Mouse (Mus musculus): Measurements from ENCODE around the gene Nupl1.

The Nupl1 gene

GRCm38 (mm10) chr14:60219886-60220285 lies 31.3 kb downstream of the Nupl1 start:
- DNase-seq = no peak

- no peak for DNase-seq
Measured at GRCm38 (mm10) chr14:60217616-60218015, 33.6 kb downstream of the Nupl1 start.

GRCm38 (mm10) chr14:60216125-60216524 lies 35.1 kb downstream of the Nupl1 start:
- DNase-seq = no peak

- DNase-seq = no peak
Measured at GRCm38 (mm10) chr14:60215000-60215399, 36.2 kb downstream of the Nupl1 start.

- DNase-seq = no peak
Measured at GRCm38 (mm10) chr14:60214040-60214439, 37.2 kb downstream of the Nupl1 start.

- DNase-seq = no peak
Measured at GRCm38 (mm10) chr14:60209166-60209565, 42.1 kb downstream of the Nupl1 start.

GRCm38 (mm10) chr14:60204993-60205392 lies 46.2 kb downstream of the Nupl1 start:
- no peak for DNase-seq

GRCm38 (mm10) chr14:60196884-60197283 lies 54.3 kb downstream of the Nupl1 start, which contains the start of gene Atp8a2:
Gene Atp8a2 (minus strand): TSS chr14:60197179.
- no peak for DNase-seq

- DNase-seq = no peak
Measured at GRCm38 (mm10) chr14:60195999-60196398, 55.2 kb downstream of the Nupl1 start.

GRCm38 (mm10) chr14:60194606-60195005 lies 56.6 kb downstream of the Nupl1 start:
- DNase-seq = no peak

- DNase-seq = no peak
Measured at GRCm38 (mm10) chr14:60189771-60190170, 61.5 kb downstream of the Nupl1 start.

- no peak for DNase-seq
Measured at GRCm38 (mm10) chr14:60188201-60188825, 62.9 kb downstream of the Nupl1 start.

GRCm38 (mm10) chr14:60181306-60181705 lies 69.9 kb downstream of the Nupl1 start:
- DNase-seq = no peak

GRCm38 (mm10) chr14:60178571-60178955 lies 72.7 kb downstream of the Nupl1 start:
- DNase-seq = no peak

GRCm38 (mm10) chr14:60177614-60178570 lies 73.3 kb downstream of the Nupl1 start:
- peak; percentile 17 for DNase-seq

GRCm38 (mm10) chr14:60176891-60177613 lies 74.2 kb downstream of the Nupl1 start:
- DNase-seq = peak; percentile 12

GRCm38 (mm10) chr14:60176469-60176890 lies 74.8 kb downstream of the Nupl1 start:
- DNase-seq = peak; percentile 3

- DNase-seq = no peak
Measured at GRCm38 (mm10) chr14:60172286-60173055, 78.8 kb downstream of the Nupl1 start.

- no peak for DNase-seq
Measured at GRCm38 (mm10) chr14:60170845-60171610, 80.2 kb downstream of the Nupl1 start.

- no peak for DNase-seq
Measured at GRCm38 (mm10) chr14:60163367-60163766, 87.9 kb downstream of the Nupl1 start.

GRCm38 (mm10) chr14:60152373-60152772 lies 98.9 kb downstream of the Nupl1 start:
- DNase-seq = no peak

GRCm38 (mm10) chr14:60148893-60149292 lies 102.3 kb downstream of the Nupl1 start:
- DNase-seq = no peak
